Mouse (Mus musculus) midbrain, embryonic 14.5 days (tissue): ENCODE measurements around the gene Cdan1. TPM values are rescaled to one million over a fixed set of nuclear protein-coding genes. Genes with fewer than 3 reads are reported as not detected.

ENCODE experiments used
- ATAC-seq: fragments of 200-750 bp; cut with Nextera tagmentation; 2 replicates; pipeline ENCODE4 v1.8.0; 2017; ENCODE audit warnings: moderate number of reproducible peaks, moderate library complexity; ENCODE audit not compliant: low FRiP score, low TSS enrichment
- DNase-seq: peaks from one replicate; pipeline ENCODE4 v3.0.0-alpha.2; 2015
- H3K27ac ChIP-seq: fragments of 300-500 bp; sonication (generic); replicated peaks from 2 replicates; pipeline ENCODE4 v1.5.1; 2014; ENCODE audit warnings: mild to moderate bottlenecking, low read depth, low read length, moderate library complexity
- H3K27me3 ChIP-seq: fragments of 300-500 bp; sonication (generic); 2 replicates; pipeline ENCODE4 v1.6.1; 2014; ENCODE audit warnings: low read length, control low read depth, mixed read lengths; ENCODE audit not compliant: control insufficient read depth, insufficient read depth
- H3K36me3 ChIP-seq: fragments of 300-500 bp; sonication (generic); 2 replicates; pipeline ENCODE4 v1.6.1; 2014; ENCODE audit warnings: low read length, control low read depth; ENCODE audit not compliant: control insufficient read depth, insufficient read depth
- H3K4me1 ChIP-seq: fragments of 300-500 bp; sonication (generic); 2 replicates; pipeline ENCODE4 v1.6.1; 2014; ENCODE audit warnings: mild to moderate bottlenecking, antibody characterized with exemption, low read length, control low read depth; ENCODE audit not compliant: control insufficient read depth, insufficient read depth
- H3K4me2 ChIP-seq: fragments of 300-500 bp; sonication (generic); 2 replicates; pipeline ENCODE4 v1.6.1; 2014; ENCODE audit warnings: mild to moderate bottlenecking, low read length, moderate library complexity
- H3K4me3 ChIP-seq: fragments of 300-500 bp; sonication (generic); replicated peaks from 2 replicates; pipeline ENCODE4 v1.5.1; 2014; ENCODE audit warnings: low read depth, low read length
- H3K9ac ChIP-seq: fragments of 300-500 bp; sonication (generic); replicated peaks from 2 replicates; pipeline ENCODE4 v1.6.1; 2014; ENCODE audit warnings: mild to moderate bottlenecking, low read length, moderate library complexity
- H3K9me3 ChIP-seq: fragments of 300-500 bp; sonication (generic); 2 replicates; pipeline ENCODE4 v1.6.1; 2016; ENCODE audit warnings: low read length, control low read depth, mixed read lengths; ENCODE audit not compliant: control insufficient read depth
- WGBS: fragments of 180-500 bp; shearing (Covaris S2); extraction: QIAGEN DNeasy Blood & Tissue Kit; methylation state at CpG from one replicate; pipeline ENCODE4 v1.1.7; 2014; 5-methylcytosine and 5-hydroxymethylcytosine counted together
- polyA plus RNA-seq: library from polyadenylated mRNA; unstranded; fragments of >200 nt; fragmentation: Nextera tagmentation; extraction: Ambion mirVana; gene quantifications from 2 replicates; pipeline ENCODE4 v1.2.1, GENCODE M21; 2014

Gene Cdan1
- polyA plus RNA-seq, 1 experiment from 2014 or later = 7.6 TPM

DNA sequence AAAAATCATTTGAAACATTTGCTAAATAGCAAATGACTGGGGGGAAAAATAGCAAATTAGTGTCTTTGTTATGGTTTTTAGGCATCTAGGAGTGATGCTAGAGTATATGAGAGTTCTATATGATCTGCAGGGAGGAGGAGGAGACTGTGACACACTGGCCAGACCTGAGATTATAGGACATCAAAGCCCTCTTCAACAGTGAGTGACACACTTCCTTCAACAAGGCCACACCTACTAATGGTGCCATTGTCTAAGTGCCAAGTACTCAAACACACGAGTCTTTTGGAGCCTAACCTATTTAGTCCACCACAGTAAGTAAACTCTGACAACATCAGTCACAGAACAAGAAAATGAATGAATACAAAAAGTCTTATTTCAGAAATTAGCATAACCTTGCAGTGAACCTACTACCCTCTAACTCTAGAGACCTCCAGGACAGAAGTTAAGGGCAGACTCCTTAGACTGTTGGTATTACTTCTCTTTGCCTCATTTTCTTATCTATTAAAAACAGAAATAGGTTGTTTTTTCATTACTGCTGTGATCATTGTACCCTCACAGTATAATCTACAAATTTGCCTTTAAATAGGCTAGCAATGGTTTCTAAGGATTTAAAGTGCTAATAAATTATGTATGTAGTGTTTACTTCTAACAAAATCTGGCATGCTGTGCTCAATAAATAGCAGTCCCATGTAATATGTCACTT, 22.8 kb downstream of the Cdan1 start:
- H3K4me2 ChIP-seq = no peak overlapping the region
- DNase-seq (no peak), ATAC-seq (no peak)
- no peak overlapping the region for H3K9ac ChIP-seq
- H3K27ac ChIP-seq = no peak overlapping the region
- no peak overlapping the region for H3K4me3 ChIP-seq
- WGBS = 41% methylated on average over 1 of the region's 1 CpGs
- H3K36me3 ChIP-seq = no peaks in the 10 kb centered on the region
- no peaks in the 10 kb centered on the region for H3K4me1 ChIP-seq
- H3K9me3 ChIP-seq = no peaks in the 10 kb centered on the region
- H3K27me3 ChIP-seq = no peaks in the 10 kb centered on the region

DNA sequence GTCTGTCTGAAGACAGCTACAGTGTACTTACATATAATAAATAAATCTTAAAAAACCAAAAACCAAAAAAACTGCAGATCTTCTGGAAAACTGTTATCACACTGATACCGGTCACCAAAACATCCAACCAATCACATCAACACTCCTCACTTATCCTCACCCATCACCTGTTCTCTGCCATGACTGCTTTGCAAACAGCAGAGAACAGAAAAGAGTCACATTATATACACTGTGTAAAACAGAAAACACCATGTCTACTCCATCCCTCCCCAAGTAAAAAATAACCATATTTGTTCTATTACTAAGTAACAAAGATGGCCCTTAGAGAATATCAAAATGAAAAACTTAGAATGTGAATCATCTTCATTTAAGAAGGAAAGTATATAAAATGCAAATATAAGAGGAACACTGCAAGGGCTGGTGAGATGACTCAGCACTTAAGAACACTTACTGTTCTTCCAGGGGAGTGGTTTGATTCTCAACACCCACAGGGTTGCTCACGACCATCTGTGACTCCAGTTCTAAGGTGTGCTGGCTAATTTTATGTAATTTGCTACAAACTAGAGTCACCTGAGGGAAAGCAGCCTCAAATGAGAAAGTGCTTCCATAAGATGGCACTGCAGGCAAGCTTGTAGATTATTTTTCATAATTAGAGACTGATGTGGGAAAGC, 79.5 kb downstream of the Cdan1 start:
- no peaks in the 10 kb centered on the region for H3K27me3 ChIP-seq
- H3K4me2 ChIP-seq = no peak overlapping the region
- H3K9me3 ChIP-seq = no peaks in the 10 kb centered on the region
- no peak overlapping the region for H3K9ac ChIP-seq
- peaks cover 27% of the 10 kb centered on the region for H3K36me3 ChIP-seq
- 96% methylated on average over 2 of the region's 2 CpGs for WGBS
- H3K27ac ChIP-seq = no peak overlapping the region
- H3K4me3 ChIP-seq = no peak overlapping the region
- ATAC-seq = no peak
- no peak for DNase-seq
- H3K4me1 ChIP-seq = no peaks in the 10 kb centered on the region

DNA sequence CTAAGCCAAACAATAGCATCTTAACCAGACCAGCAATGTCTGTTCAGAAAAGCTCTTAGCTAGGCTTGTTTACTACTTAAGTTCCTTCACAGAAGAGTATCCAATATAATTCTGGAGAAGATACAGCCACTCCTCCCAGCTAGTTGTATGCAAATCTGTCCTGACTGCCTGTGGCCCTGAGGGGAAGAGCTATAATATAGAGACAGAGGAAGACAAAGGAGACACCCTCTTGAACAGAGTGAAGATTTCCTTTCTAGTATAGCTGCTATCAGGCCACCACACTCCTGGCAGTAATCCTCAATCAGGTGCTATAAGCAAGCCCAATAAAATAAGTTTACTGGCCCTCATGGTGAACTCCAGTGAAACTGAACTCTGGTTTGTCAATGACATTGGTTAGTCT, 88.0 kb downstream of the Cdan1 start:
- ATAC-seq (no peak), DNase-seq (no peak)
- peaks cover 36% of the 10 kb centered on the region for H3K36me3 ChIP-seq
- no peaks in the 10 kb centered on the region for H3K4me1 ChIP-seq
- no peak overlapping the region for H3K4me2 ChIP-seq
- H3K4me3 ChIP-seq = no peak overlapping the region
- no peak overlapping the region for H3K27ac ChIP-seq
- H3K9me3 ChIP-seq = no peaks in the 10 kb centered on the region
- H3K9ac ChIP-seq = no peak overlapping the region
- no peaks in the 10 kb centered on the region for H3K27me3 ChIP-seq

DNA sequence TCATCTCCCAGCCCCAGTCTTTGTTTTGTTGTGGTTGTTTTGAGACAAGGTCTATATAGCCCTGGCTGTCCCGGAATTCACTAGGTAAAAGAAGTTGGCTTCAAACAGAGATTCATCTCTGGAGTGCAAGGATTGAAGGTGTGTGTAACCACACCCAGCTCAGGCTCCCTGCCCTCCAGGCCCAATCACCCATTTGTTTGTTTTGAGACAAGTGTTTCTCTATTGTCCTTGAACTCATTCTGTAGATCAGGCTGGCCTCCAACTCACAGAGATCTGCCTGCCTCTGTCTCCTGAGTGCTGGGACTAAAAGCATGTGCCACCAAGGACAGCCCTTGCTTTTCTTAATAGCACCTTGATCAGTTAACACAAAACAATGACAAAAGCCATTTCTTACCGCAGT, 101.9 kb downstream of the Cdan1 start:
- DNase-seq (no peak), ATAC-seq (no peak)
- Histone ChIP-seq H3K9me3 (no peaks in the 10 kb centered on the region), H3K9ac (no peak overlapping the region), H3K4me3 (no peak overlapping the region), H3K27ac (no peak overlapping the region), H3K36me3 (peaks cover 67% of the 10 kb centered on the region), H3K4me2 (no peak overlapping the region), H3K4me1 (no peaks in the 10 kb centered on the region), H3K27me3 (no peaks in the 10 kb centered on the region)
- 97% methylated on average over 2 of the region's 2 CpGs for WGBS

DNA sequence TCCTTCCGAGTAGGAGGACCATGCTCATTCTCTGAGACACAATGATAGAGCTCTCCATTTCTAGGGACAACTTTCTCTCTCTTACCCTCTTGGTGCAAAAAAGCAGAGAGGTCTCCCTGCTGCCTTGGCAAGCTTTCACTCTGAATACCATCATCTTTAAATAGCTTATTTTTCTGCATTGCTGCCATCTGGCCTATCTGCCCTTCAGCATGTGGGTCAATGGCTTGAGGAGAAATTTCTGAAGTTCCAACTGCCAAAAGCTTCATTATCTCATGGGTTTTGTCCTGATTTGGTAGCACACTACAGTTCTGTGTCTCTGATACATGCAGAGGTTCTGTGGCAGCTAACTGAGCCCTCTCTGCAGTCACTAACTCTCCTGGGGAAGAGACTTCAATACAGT, 104.4 kb downstream of the Cdan1 start:
- Histone ChIP-seq H3K9me3 (no peaks in the 10 kb centered on the region), H3K36me3 (peaks cover 74% of the 10 kb centered on the region), H3K4me1 (no peaks in the 10 kb centered on the region), H3K4me3 (no peak overlapping the region), H3K4me2 (no peak overlapping the region), H3K9ac (no peak overlapping the region), H3K27me3 (no peaks in the 10 kb centered on the region), H3K27ac (no peak overlapping the region)
- ATAC-seq (no peak), DNase-seq (no peak)
- 100% methylated on average over 1 of the region's 1 CpGs for WGBS

DNA sequence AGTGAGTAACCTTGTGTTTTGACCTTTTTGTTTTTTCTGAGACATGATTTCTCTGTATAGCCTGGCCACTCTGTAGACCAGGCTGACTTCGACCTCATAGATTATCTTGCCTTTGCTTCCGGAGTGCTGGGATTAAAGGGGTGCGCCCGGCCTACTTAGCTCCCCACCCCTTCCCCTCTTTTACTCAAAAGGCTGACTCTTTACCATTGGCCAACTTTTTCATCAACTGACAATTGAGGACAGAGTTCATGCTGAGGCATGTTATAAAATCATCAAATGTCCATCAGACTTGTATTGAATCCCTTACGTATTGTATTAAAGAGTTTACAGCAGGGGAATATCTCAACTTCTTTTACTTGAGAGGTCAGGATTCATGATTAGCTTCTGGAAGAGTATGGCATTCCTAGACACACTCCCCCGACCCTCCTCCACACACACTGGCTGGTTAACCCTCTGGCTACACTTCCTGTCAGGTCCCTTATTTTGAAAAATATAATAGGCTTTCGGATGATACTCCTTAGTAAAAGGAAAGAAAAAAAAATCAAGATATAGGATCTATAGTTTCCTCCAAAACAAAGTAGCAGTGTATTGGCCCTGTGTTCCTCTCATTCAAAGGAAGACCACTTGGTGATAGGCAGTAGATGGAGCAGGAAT, 117.9 kb downstream of the Cdan1 start:
- 29% methylated on average over 7 of the region's 7 CpGs for WGBS

DNA sequence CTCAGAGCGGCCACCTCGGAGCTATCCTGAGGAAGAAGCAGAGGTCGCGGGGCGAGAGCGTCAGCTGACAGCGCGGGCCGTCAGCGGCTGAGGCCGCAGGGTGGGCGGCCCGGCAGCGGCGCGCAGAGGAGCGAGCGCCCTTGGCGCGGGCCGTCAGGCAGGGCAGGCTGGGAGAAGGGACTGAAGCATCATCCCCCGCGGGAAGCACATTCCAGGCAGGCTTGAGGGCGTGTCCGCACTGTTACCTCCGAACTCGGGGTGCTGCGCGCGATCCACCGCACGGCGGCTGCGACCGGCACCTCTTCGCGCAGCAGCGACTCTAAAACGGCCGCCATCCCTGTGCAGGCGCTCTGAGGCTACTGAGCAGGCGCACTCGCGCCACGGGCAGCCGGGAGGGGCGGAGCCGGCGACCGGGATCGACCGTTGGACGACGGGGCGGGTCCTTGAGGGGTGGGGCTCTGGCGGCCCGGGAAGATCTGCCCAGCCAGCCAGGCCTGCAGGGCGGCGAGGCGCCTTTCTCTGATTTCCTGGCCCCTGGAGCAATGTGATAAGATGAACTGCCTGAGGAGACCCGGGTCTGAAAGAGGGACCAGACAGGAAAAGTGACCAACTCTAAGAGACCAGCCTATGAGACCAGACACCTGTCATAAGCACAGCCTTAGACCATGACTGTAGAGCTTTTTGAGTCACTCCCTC, 118.6 kb downstream of the Cdan1 start:
- DNase-seq = peak; percentile 96
- Histone ChIP-seq H3K27me3 (no peaks in the 10 kb centered on the region), H3K27ac (peak overlapping the region; percentile 89), H3K4me3 (peak overlapping the region; percentile 94), H3K4me1 (peaks cover 23% of the 10 kb centered on the region), H3K36me3 (peaks cover 20% of the 10 kb centered on the region), H3K9me3 (no peaks in the 10 kb centered on the region), H3K4me2 (peak overlapping the region; percentile 97), H3K9ac (peak overlapping the region; percentile 93)
- WGBS = under 1% methylated on average over 61 of the region's 61 CpGs
- ATAC-seq = peak; percentile 98

More for the DNA sequence above, 117.9 kb downstream of the Cdan1 start:
- peak overlapping the region; percentile 94 for H3K4me3 ChIP-seq
- H3K9me3 ChIP-seq = no peaks in the 10 kb centered on the region
- peak overlapping the region; percentile 93; the same call in 1 of the 2 replicates for H3K9ac ChIP-seq
- H3K27ac ChIP-seq = peak overlapping the region; percentile 89
- ATAC-seq = peak; percentile 32; the same call in 1 of the 2 replicates
- DNase-seq = no peak
- H3K4me2 ChIP-seq = peak overlapping the region; percentile 97
- peaks cover 23% of the 10 kb centered on the region for H3K4me1 ChIP-seq
- peaks cover 17% of the 10 kb centered on the region for H3K36me3 ChIP-seq
- H3K27me3 ChIP-seq = no peaks in the 10 kb centered on the region

DNA sequence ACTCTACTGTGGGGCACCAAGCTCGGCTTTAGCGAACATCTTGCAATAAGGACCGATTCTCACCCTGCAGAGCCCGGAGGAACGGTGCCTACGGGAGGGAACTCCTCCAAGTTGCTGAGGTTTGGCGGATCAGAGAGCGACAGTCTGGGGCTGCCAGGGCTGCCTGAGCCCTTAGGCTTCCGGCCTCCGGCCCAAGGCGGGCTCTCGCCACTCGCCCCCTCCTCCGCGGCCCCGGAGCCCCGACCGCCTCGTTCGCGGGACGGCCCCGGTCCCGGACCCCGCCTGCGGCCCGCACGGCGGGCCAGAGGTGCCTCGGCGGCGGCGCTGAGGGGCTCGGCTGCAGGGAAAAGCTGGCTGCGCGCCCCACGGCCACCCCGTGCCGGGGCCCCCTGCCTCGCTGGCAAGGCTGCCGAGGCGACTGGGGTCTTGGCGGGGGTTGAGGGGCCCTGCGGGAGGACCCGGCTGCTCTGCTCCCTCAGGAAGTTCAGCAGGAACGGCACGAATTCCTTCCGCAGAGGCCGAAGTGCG, 119.2 kb downstream of the Cdan1 start:
- 0% methylated on average over 49 of the region's 50 CpGs for WGBS
- Histone ChIP-seq H3K36me3 (peaks cover 26% of the 10 kb centered on the region), H3K27ac (peak overlapping the region; percentile 89), H3K9me3 (no peaks in the 10 kb centered on the region), H3K4me3 (peak overlapping the region; percentile 94), H3K4me1 (peaks cover 23% of the 10 kb centered on the region), H3K27me3 (no peaks in the 10 kb centered on the region), H3K9ac (peak overlapping the region; percentile 93), H3K4me2 (peak overlapping the region; percentile 97)
- DNase-seq (peak; percentile 55), ATAC-seq (peak; percentile 24; the same call in 1 of the 2 replicates)
